9 mouse cellular contexts compared by ENCODE assay signal in the genomic region with DNA sequence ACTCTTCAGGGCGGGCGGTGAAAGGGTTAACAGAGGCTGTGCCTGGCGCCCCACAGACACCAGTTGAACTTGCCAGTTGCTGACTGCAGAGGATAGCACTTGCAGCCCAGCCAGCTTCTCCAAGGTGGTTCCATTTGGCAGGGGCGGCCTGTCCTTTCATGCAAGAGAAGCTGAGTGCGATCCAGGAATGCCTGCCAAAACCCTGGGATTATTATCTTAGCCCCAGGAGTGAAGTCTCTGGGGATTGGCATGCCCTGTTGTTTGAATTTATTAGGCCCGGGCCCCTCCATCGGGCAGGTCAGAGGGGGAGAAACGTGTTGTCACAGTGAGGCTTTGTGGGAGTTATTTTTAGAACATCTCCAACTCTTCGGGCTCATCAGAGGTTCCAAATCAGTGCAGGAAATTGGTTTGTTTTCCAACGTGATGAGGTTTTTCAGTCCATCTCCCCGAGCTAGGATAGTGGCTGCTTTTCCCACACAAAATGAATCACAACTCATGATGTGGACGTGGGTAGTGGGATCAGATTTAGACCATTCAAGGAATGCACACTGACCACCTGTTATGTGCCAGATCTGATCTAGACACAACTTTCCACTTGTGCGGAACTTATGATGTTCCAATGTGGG.
DNase-seq lines count a peak whose midpoint lies in the region; ATAC-seq lines count a peak whose summit lies in the region.
"Had no signal": no experiment of that assay in that cellular context is flagged by ENCODE, and none has a peak within 500 bp of the region (broad histone marks: within the 10 kb centered on the region; RNA-seq: fewer than 3 reads in every experiment).

No protein-coding gene starts in this region.

- H3K36me3 ChIP-seq in hindbrain, embryonic 14.5 days (replicated peaks; ENCODE audit: control insufficient read depth, insufficient read depth): no peaks in the 10 kb centered on the region
- H3K36me3 ChIP-seq in hindbrain, embryonic 13.5 days: no peaks in the 10 kb centered on the region
- no peaks in the 10 kb centered on the region for H3K36me3 ChIP-seq in forebrain, embryonic 16.5 days (ENCODE audit: control insufficient read depth, insufficient read depth)
- H3K36me3 ChIP-seq in heart, embryonic 15.5 days: no peaks in the 10 kb centered on the region
- H3K36me3 ChIP-seq: liver, embryonic 13.5 days had no signal

- intact Hi-C loops in left cerebral cortex, postnatal 4 days (cut with DNase I): no loop called here

- H3K27ac ChIP-seq in hindbrain, embryonic 14.5 days: no peak overlapping the region
- H3K27ac ChIP-seq in hindbrain, embryonic 13.5 days: no peak overlapping the region
- H3K27ac ChIP-seq in forebrain, embryonic 16.5 days (ENCODE audit: low read length): peak overlapping the region; percentile 42; the same call in 1 of the 2 replicates
- H3K27ac ChIP-seq in heart, embryonic 15.5 days: peak overlapping the region; percentile 67
- H3K27ac ChIP-seq: liver, embryonic 13.5 days had no signal

- H3K27me3 ChIP-seq in hindbrain, embryonic 14.5 days (ENCODE audit: control insufficient read depth, insufficient read depth, low read length): no peaks in the 10 kb centered on the region
- H3K27me3 ChIP-seq in hindbrain, embryonic 13.5 days: no peaks in the 10 kb centered on the region
- H3K27me3 ChIP-seq in forebrain, embryonic 16.5 days (replicated peaks; ENCODE audit: control insufficient read depth, insufficient read depth, low read length): no peaks in the 10 kb centered on the region
- no peaks in the 10 kb centered on the region for H3K27me3 ChIP-seq in heart, embryonic 15.5 days
- H3K27me3 ChIP-seq: liver, embryonic 13.5 days had no signal

- peaks cover 25% of the 10 kb centered on the region for H3K4me1 ChIP-seq in hindbrain, embryonic 14.5 days (replicated peaks; ENCODE audit: control insufficient read depth, insufficient read depth, low read length)
- H3K4me1 ChIP-seq in hindbrain, embryonic 13.5 days (replicated peaks): peaks cover 45% of the 10 kb centered on the region
- H3K4me1 ChIP-seq in forebrain, embryonic 16.5 days (replicated peaks; ENCODE audit: control insufficient read depth, insufficient read depth, low read length): peaks cover 44% of the 10 kb centered on the region
- peaks cover 40% of the 10 kb centered on the region for H3K4me1 ChIP-seq in heart, embryonic 15.5 days (replicated peaks)

- peak; percentile 69 for DNase-seq in hindbrain, embryonic 14.5 days (ENCODE audit: low spot score)
- DNase-seq in adrenal gland, adult 8-10 months: peak; percentile 28
- peak; percentile 95 for DNase-seq in left cerebral cortex, postnatal 4 days
- DNase-seq in urinary bladder, postnatal 14 days (ENCODE audit: low spot score): peak; percentile 73
- no peak for DNase-seq in thymus, postnatal 14 days
- DNase-seq: liver, embryonic 13.5 days had no signal

- no peak overlapping the region for H3K4me3 ChIP-seq in hindbrain, embryonic 14.5 days (replicated peaks; ENCODE audit: low read length)
- H3K4me3 ChIP-seq in hindbrain, embryonic 13.5 days: no peak overlapping the region
- no peak overlapping the region for H3K4me3 ChIP-seq in forebrain, embryonic 16.5 days (replicated peaks; ENCODE audit: low read length)
- H3K4me3 ChIP-seq in heart, embryonic 15.5 days: no peak overlapping the region
- H3K4me3 ChIP-seq: liver, embryonic 13.5 days had no signal

- peak; percentile 33; the same call in 1 of the 2 replicates for ATAC-seq in hindbrain, embryonic 14.5 days (ENCODE audit: low FRiP score)
- no peak for ATAC-seq in hindbrain, embryonic 13.5 days (ENCODE audit: low FRiP score)
- ATAC-seq in forebrain, embryonic 16.5 days: peak; percentile 65
- ATAC-seq in heart, embryonic 15.5 days (replicated peaks; ENCODE audit: insufficient number of reproducible peaks, insufficient read depth, low FRiP score, low read depth): 0 out of 2 replicates have a peak, but pooled peaks have one; percentile 30

- H3K9me3 ChIP-seq in hindbrain, embryonic 14.5 days (ENCODE audit: control insufficient read depth, low read length): no peaks in the 10 kb centered on the region
- H3K9me3 ChIP-seq in hindbrain, embryonic 13.5 days: no peaks in the 10 kb centered on the region
- no peaks in the 10 kb centered on the region for H3K9me3 ChIP-seq in forebrain, embryonic 16.5 days (ENCODE audit: control insufficient read depth, low read length)
- H3K9me3 ChIP-seq in heart, embryonic 15.5 days (replicated peaks): no peaks in the 10 kb centered on the region
- H3K9me3 ChIP-seq: liver, embryonic 13.5 days had no signal

- 36% methylated on average over 13 of the region's 13 CpGs for WGBS in hindbrain, embryonic 14.5 days
- 46% methylated on average over 13 of the region's 13 CpGs for WGBS in hindbrain, embryonic 13.5 days
- WGBS in forebrain, embryonic 16.5 days: 23% methylated on average over 13 of the region's 13 CpGs
- 12% methylated on average over 13 of the region's 13 CpGs for WGBS in heart, embryonic 15.5 days

- no peak overlapping the region for H3K9ac ChIP-seq in hindbrain, embryonic 14.5 days
- H3K9ac ChIP-seq in hindbrain, embryonic 13.5 days: no peak overlapping the region
- no peak overlapping the region for H3K9ac ChIP-seq in forebrain, embryonic 16.5 days (replicated peaks; ENCODE audit: low read depth, low read length)
- H3K9ac ChIP-seq in heart, embryonic 15.5 days: no peak overlapping the region
- H3K9ac ChIP-seq: liver, embryonic 13.5 days had no signal

- no peak overlapping the region for H3K4me2 ChIP-seq in hindbrain, embryonic 14.5 days (replicated peaks)
- H3K4me2 ChIP-seq in hindbrain, embryonic 13.5 days: no peak overlapping the region
- H3K4me2 ChIP-seq in forebrain, embryonic 16.5 days (ENCODE audit: low read length): no peak overlapping the region
- H3K4me2 ChIP-seq in heart, embryonic 15.5 days: peak overlapping the region; percentile 39
- H3K4me2 ChIP-seq: liver, embryonic 13.5 days had no signal

Comparison
In these comparisons a context has a peak if more than half of its experiments do, and no peak if none do; other contexts are left out.
1. H3K27ac ChIP-seq: peak in forebrain, embryonic 16.5 days (single experiment) and heart, embryonic 15.5 days (single experiment); none in hindbrain, embryonic 14.5 days (single experiment) and hindbrain, embryonic 13.5 days (single experiment).